Mouse (Mus musculus) MEL (cell line): ENCODE measurements at regions not wholly inside any gene's neighbourhood (a gene's known extent, or its start where the extent isn't known, plus 50 kb on each side); places are given as distances from the start of the nearest gene placed in this dataset.

Experiments
- DNase-seq: peaks from one replicate; pipeline ENCODE4 v3.0.0; 2011; ENCODE audit warnings: low read depth, low spot score
- H3K27ac ChIP-seq: 2 replicates; pipeline ENCODE4 v1.5.1; 2012; ENCODE audit warnings: low read depth, mild to moderate bottlenecking, control low read depth, low read length, moderate library complexity; ENCODE audit not compliant: control insufficient read depth
- H3K27me3 ChIP-seq, 2 experiments: fragments of 150-350 bp in 1 of 2; sonication (generic) in 1 of 2; 2 replicates each; pipeline ENCODE4 v1.6.1; 2012; ENCODE audit warnings: low read length in 2 of 2, mild to moderate bottlenecking in 2 of 2, improper control_type of control experiment in 1 of 2, moderate library complexity in 1 of 2; ENCODE audit not compliant: insufficient read depth in 2 of 2, control insufficient read depth in 1 of 2
- H3K36me3 ChIP-seq, 2 experiments: 2 replicates each; pipeline ENCODE4 v1.6.1; 2012 to 2014; ENCODE audit warnings: low read length in 2 of 2, improper control_type of control experiment in 1 of 2, inconsistent platforms in 1 of 2, mild to moderate bottlenecking in 1 of 2; ENCODE audit not compliant: insufficient read depth in 2 of 2, control insufficient read depth in 1 of 2
- H3K4me1 ChIP-seq, 2 experiments: fragments of 150-350 bp in 1 of 2; sonication (generic) in 1 of 2; 2 replicates each; pipeline ENCODE4 v1.6.1; 2012; ENCODE audit warnings: low read length in 2 of 2, improper control_type of control experiment in 1 of 2, mild to moderate bottlenecking in 1 of 2; ENCODE audit not compliant: insufficient read depth in 2 of 2, control insufficient read depth in 1 of 2
- H3K4me3 ChIP-seq, 2 experiments: fragments of 150-350 bp in 1 of 2; sonication (generic) in 1 of 2; 2 replicates each; pipeline ENCODE4 v1.5.1; 2012; ENCODE audit warnings: low read depth in 2 of 2, low read length in 2 of 2, mild to moderate bottlenecking in 2 of 2, moderate library complexity in 2 of 2, control low read depth in 1 of 2, improper control_type of control experiment in 1 of 2; ENCODE audit not compliant: control insufficient read depth in 1 of 2, insufficient read depth in 1 of 2
- H3K79me2 ChIP-seq: 2 replicates; pipeline ENCODE4 v1.6.1; 2012; ENCODE audit warnings: mild to moderate bottlenecking, low read length, moderate library complexity; ENCODE audit not compliant: control insufficient read depth, poor library complexity, insufficient read depth
- H3K9ac ChIP-seq: 2 replicates; pipeline ENCODE4 v1.6.1; 2012; ENCODE audit warnings: low read depth, mild to moderate bottlenecking, control low read depth, low read length, moderate library complexity; ENCODE audit not compliant: control insufficient read depth, poor library complexity, severe bottlenecking
- H3K9me3 ChIP-seq: fragments of 150-350 bp; sonication (generic); replicated peaks from 2 replicates; pipeline ENCODE4 v1.6.1; 2012; ENCODE audit warnings: mild to moderate bottlenecking, low read length, improper control_type of control experiment, moderate library complexity; ENCODE audit not compliant: insufficient read depth
- BHLHE40 ChIP-seq: IDR thresholded peaks from 2 replicates; pipeline ENCODE4 v1.6.1; 2012; ENCODE audit warnings: low read depth, mild to moderate bottlenecking, inconsistent platforms, low read length, improper control_type of control experiment, borderline replicate concordance
- CTCF ChIP-seq, 3 experiments: IDR thresholded peaks in 2 of 3; conservative IDR thresholded peaks in 1 of 3; 2 replicates each; pipeline ENCODE4 v1.5.1; 2011 to 2012; ENCODE audit warnings: low read length in 3 of 3, low read depth in 2 of 3, mild to moderate bottlenecking in 2 of 3, improper control_type of control experiment in 1 of 3, inconsistent platforms in 1 of 3, mixed read lengths in 1 of 3, moderate library complexity in 1 of 3; ENCODE audit not compliant: control insufficient read depth in 1 of 3, insufficient read depth in 1 of 3, poor library complexity in 1 of 3, severe bottlenecking in 1 of 3
- E2F4 ChIP-seq: IDR thresholded peaks from 2 replicates; pipeline ENCODE4 v1.6.1; 2011; ENCODE audit warnings: low read depth, low read length, improper control_type of control experiment, borderline replicate concordance
- EP300 ChIP-seq, 2 experiments: IDR thresholded peaks; 2 replicates each; pipeline ENCODE4 v1.6.1; 2011; ENCODE audit warnings: improper control_type of control experiment in 2 of 2, low read length in 2 of 2, low read depth in 1 of 2, mild to moderate bottlenecking in 1 of 2
- GABPA ChIP-seq: IDR thresholded peaks from 2 replicates; pipeline ENCODE4 v1.6.1; 2012; ENCODE audit warnings: low read depth, mild to moderate bottlenecking, inconsistent platforms, low read length, improper control_type of control experiment, moderate library complexity
- GATA1 ChIP-seq: IDR thresholded peaks from 2 replicates; pipeline ENCODE4 v1.6.1; 2011; ENCODE audit warnings: low read depth, low read length, improper control_type of control experiment
- HCFC1 ChIP-seq: IDR thresholded peaks from 2 replicates; pipeline ENCODE4 v1.6.1; 2012; ENCODE audit warnings: low read depth, mild to moderate bottlenecking, inconsistent platforms, low read length, improper control_type of control experiment, moderate library complexity
- JUND ChIP-seq: IDR thresholded peaks from 2 replicates; pipeline ENCODE4 v1.6.1; 2011; ENCODE audit warnings: low read depth, mild to moderate bottlenecking, improper control_type of control experiment, low read length
- MAZ ChIP-seq: IDR thresholded peaks from 2 replicates; pipeline ENCODE4 v1.6.1; 2012; ENCODE audit warnings: low read depth, mild to moderate bottlenecking, inconsistent platforms, low read length, improper control_type of control experiment
- MEF2A ChIP-seq: IDR thresholded peaks from 2 replicates; pipeline ENCODE4 v1.6.1; 2014; ENCODE audit warnings: low read depth, mild to moderate bottlenecking, inconsistent platforms, low read length, improper control_type of control experiment; ENCODE audit not compliant: poor library complexity, insufficient replicate concordance, severe bottlenecking; ENCODE audit errors: extremely low read depth
- MXI1 ChIP-seq: IDR thresholded peaks from 2 replicates; pipeline ENCODE4 v1.6.1; 2011; ENCODE audit warnings: mild to moderate bottlenecking, low read depth, low read length, improper control_type of control experiment
- POLR2A ChIP-seq, 2 experiments: IDR thresholded peaks; 2 replicates each; pipeline ENCODE4 v1.6.1; 2011 to 2012; ENCODE audit warnings: low read length in 2 of 2, mild to moderate bottlenecking in 2 of 2, control low read depth in 1 of 2, improper control_type of control experiment in 1 of 2, low read depth in 1 of 2, moderate library complexity in 1 of 2; ENCODE audit not compliant: control insufficient read depth in 1 of 2, insufficient read depth in 1 of 2, poor library complexity in 1 of 2
- POLR2AphosphoS2 ChIP-seq: IDR thresholded peaks from 2 replicates; pipeline ENCODE4 v1.6.1; 2011; ENCODE audit warnings: low read length, improper control_type of control experiment
- POLR2AphosphoS5 ChIP-seq: IDR thresholded peaks from 2 replicates; pipeline ENCODE4 v1.6.1; 2012; ENCODE audit warnings: low read depth, borderline replicate concordance, mild to moderate bottlenecking, inconsistent platforms, low read length, moderate library complexity, mixed read lengths
- ZC3H11A ChIP-seq: IDR thresholded peaks from 2 replicates; pipeline ENCODE4 v1.6.1; 2012; ENCODE audit warnings: low read depth, mild to moderate bottlenecking, inconsistent platforms, low read length, improper control_type of control experiment
- ZKSCAN1 ChIP-seq: IDR thresholded peaks from 2 replicates; pipeline ENCODE4 v1.6.1; 2012; ENCODE audit warnings: low read depth, mild to moderate bottlenecking, inconsistent platforms, low read length, improper control_type of control experiment, moderate library complexity
- ZMIZ1 ChIP-seq: IDR thresholded peaks from 2 replicates; pipeline ENCODE4 v1.6.1; 2012; ENCODE audit warnings: low read depth, mild to moderate bottlenecking, inconsistent platforms, low read length, improper control_type of control experiment, moderate library complexity
- ZNF384 ChIP-seq: IDR thresholded peaks from 2 replicates; pipeline ENCODE4 v1.6.1; 2012; ENCODE audit warnings: low read depth, mild to moderate bottlenecking, inconsistent platforms, low read length, improper control_type of control experiment

GRCm38 (mm10) chr2:50567542-50567941 is 270.9 kb upstream of the Mmadhc start:
- H3K9ac ChIP-seq: no peak overlapping the region
- no peak overlapping the region for H3K27ac ChIP-seq
- no peaks in the 10 kb centered on the region for H3K79me2 ChIP-seq
- no peaks in the 10 kb centered on the region for H3K9me3 ChIP-seq
- H3K27me3 ChIP-seq: no peaks in the 10 kb centered on the region; a peak in 1 of 4 replicates
- no peaks in the 10 kb centered on the region for H3K36me3 ChIP-seq
- no peak for DNase-seq
- H3K4me3 ChIP-seq: no peak overlapping the region
- TF ChIP-seq ZMIZ1 (no peak), POLR2AphosphoS5 (no peak), GATA1 (no peak), ZKSCAN1 (no peak), BHLHE40 (no peak), POLR2AphosphoS2 (no peak), ZC3H11A (no peak), MAZ (no peak), GABPA (no peak), POLR2A (IDR thresholded peaks at IDR 0.05; ENCODE audit: control insufficient read depth in 1 of 2, insufficient read depth in 1 of 2, low read depth in 1 of 2, low read length in 2 of 2, poor library complexity in 1 of 2) (no peak), CTCF (IDR thresholded peaks at IDR 0.05 in 2 of 3, conservative IDR thresholded peaks at IDR 0.05 in 1 of 3; ENCODE audit: control insufficient read depth in 1 of 3, insufficient read depth in 1 of 3, low read depth in 2 of 3, low read length in 3 of 3, poor library complexity in 1 of 3, severe bottlenecking in 1 of 3) (no peak), MXI1 (no peak), ZNF384 (no peak)
- H3K4me1 ChIP-seq: no peaks in the 10 kb centered on the region

- no peaks in the 10 kb centered on the region for H3K79me2 ChIP-seq
- no peak for DNase-seq
These were observed 257.4 kb upstream of the Mmadhc start for GRCm38 (mm10) chr2:50554031-50554430.

GRCm38 (mm10) chr2:50552437-50552836 is 255.8 kb upstream of the Mmadhc start:
- TF ChIP-seq EP300 (IDR thresholded peaks at IDR 0.05; ENCODE audit: low read depth in 1 of 2, low read length in 2 of 2) (no peak), MEF2A (no peak), GABPA (no peak), CTCF (IDR thresholded peaks at IDR 0.05 in 2 of 3, conservative IDR thresholded peaks at IDR 0.05 in 1 of 3; ENCODE audit: control insufficient read depth in 1 of 3, insufficient read depth in 1 of 3, low read depth in 2 of 3, low read length in 3 of 3, poor library complexity in 1 of 3, severe bottlenecking in 1 of 3) (no peak), E2F4 (no peak), JUND (no peak), POLR2AphosphoS5 (no peak), HCFC1 (no peak)

More at GRCm38 (mm10) chr2:50554031-50554430, 257.4 kb upstream of the Mmadhc start:
- no peak overlapping the region for H3K27ac ChIP-seq
- H3K36me3 ChIP-seq: no peaks in the 10 kb centered on the region
- H3K9me3 ChIP-seq: no peaks in the 10 kb centered on the region
- H3K9ac ChIP-seq: no peak overlapping the region
- TF ChIP-seq ZMIZ1: no peak
- no peaks in the 10 kb centered on the region for H3K4me1 ChIP-seq
- H3K4me3 ChIP-seq: no peak overlapping the region
- H3K27me3 ChIP-seq: no peaks in the 10 kb centered on the region

More at GRCm38 (mm10) chr2:50552437-50552836, 255.8 kb upstream of the Mmadhc start:
- no peaks in the 10 kb centered on the region for H3K79me2 ChIP-seq
- no peak overlapping the region for H3K4me3 ChIP-seq
- no peak overlapping the region for H3K27ac ChIP-seq
- no peaks in the 10 kb centered on the region for H3K9me3 ChIP-seq
- no peaks in the 10 kb centered on the region for H3K27me3 ChIP-seq
- no peak overlapping the region for H3K9ac ChIP-seq
- no peaks in the 10 kb centered on the region for H3K4me1 ChIP-seq
- no peak for DNase-seq
- H3K36me3 ChIP-seq: no peaks in the 10 kb centered on the region
